Mouse (Mus musculus): ENCODE results near the gene Pcdh9.

Pcdh9 gene

GRCm38 (mm10) chr14:93142076-93142475 is 748.4 kb downstream of the Pcdh9 start:
- DNase-seq: peak; percentile 31 to 32

DNA sequence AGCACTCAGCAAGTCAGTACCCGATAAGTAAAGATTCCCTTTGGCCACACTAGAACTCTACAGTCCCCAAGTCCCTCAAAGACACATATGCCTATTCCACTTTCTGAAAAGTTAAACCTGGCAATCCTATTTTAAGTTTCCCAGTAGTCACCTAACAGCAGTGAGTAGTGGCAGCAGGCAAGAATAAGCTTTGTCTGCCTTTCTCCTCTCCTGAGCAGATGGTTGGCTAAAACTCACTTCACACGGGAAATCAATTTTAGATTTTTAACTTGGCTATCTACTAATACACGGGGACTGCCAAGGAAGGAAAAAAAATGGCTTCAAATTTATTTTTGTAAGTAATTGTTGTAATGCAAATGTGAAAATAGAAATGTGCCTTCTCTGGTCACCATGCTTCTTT is 763.5 kb downstream of the Pcdh9 start:
- no peak for DNase-seq

DNA sequence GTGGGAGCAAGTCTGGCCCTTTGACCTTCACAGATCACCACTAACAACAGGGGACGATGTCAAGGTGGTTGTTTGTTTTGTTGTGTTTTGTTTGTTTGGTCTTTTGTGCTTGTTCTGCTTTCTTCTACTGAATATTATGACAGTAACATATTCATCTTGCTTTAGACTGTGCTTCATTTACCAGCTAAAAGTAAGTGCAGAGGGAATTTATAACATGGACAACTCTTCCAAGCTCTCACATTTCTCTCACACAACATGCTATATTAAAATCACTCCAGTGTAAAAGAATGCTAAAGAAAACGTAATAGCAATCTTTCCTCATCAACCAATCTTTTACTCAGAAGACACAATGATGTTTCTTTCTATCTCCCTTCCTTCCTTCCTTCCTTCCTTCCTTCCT is 787.7 kb downstream of the Pcdh9 start:
- no peak for DNase-seq

- DNase-seq: no peak
These were observed 795.4 kb downstream of the Pcdh9 start for GRCm38 (mm10) chr14:93095081-93095480.

DNA sequence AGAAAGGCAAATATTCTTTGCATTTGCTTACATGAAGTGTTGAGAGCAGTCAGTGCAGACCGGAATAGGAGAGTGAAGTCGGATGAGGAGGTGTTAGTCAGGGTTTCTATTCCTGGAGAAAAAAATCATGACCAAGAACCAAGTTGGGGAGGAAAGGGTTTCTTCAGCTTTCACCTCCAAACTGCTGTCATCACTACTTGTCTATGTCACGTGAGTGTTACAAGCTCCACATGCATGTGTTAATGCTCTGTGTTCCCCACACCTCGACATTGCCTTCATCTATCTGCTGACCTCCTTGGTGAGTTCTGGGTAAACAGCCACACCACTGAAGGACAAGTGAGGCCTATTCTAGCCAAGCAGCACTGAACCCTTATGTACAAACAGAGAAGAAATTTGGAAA is 797.7 kb downstream of the Pcdh9 start:
- DNase-seq: no peak

- no peak for DNase-seq
These were observed 804.8 kb downstream of the Pcdh9 start for GRCm38 (mm10) chr14:93085646-93086045.

GRCm38 (mm10) chr14:93083140-93083539 is 807.3 kb downstream of the Pcdh9 start:
- no peak for DNase-seq

DNA sequence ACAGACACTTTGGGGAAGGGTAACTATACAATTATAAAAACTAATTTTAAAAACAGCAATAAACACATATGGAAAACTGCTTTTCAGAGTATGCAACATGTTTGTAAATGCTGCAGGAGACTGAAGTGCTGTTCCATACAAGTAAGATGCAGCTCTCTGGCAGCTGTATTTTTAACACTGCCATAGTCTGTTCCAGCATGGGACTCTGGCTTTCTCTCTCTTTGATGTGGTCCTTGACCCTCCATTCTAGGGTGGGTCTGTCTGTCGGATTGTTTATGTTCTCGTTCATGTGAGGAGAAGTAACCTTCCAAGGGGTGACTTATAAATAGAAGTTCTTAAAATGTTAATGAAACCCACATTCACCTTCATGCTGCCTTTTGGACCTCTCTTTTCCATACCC is 809.6 kb downstream of the Pcdh9 start:
- DNase-seq: no peak

DNA sequence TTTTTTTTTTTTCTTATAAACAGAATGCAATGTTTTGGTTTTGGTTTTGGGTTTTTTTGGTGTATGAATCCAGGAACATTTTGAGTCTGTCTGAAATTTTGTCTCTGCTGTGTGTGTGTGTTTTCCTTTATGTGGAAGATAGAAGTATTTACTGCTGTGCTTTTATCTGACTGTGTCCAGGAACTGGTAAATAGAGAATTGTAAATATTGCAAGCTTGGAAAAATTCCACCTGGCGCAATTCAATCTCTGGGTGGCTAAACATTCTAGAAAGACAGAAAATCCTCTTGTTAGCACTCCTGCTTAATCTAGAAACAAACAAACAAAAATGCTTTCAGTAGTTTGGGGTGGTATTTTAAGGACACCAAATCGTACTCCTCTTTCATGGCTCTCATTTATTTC is 814.7 kb downstream of the Pcdh9 start:
- no peak for DNase-seq

- no peak for DNase-seq
These were observed 818.1 kb downstream of the Pcdh9 start for GRCm38 (mm10) chr14:93072346-93072745.

DNA sequence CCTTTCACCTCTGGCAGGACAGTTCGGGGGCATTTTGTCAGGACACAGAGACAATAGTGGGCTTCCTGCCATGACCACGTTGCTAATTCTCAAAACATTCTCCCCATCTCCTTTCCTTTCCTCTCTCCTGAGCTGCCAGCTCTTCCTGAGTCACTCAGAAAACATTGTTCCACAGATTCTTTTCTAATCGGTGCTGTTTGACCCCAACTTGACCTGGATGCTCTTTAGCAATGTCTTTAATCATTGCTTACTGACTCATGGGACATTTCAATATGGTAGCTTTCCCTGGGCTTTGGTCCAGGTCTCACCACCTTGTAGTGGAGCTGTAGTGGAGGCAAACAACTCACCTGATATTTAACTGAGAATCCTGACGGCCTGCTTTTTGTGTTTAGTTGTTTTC is 820.3 kb downstream of the Pcdh9 start:
- DNase-seq: no peak

- DNase-seq: peak; percentile 22 to 64
These were observed 822.8 kb downstream of the Pcdh9 start for GRCm38 (mm10) chr14:93067411-93068336.

DNA sequence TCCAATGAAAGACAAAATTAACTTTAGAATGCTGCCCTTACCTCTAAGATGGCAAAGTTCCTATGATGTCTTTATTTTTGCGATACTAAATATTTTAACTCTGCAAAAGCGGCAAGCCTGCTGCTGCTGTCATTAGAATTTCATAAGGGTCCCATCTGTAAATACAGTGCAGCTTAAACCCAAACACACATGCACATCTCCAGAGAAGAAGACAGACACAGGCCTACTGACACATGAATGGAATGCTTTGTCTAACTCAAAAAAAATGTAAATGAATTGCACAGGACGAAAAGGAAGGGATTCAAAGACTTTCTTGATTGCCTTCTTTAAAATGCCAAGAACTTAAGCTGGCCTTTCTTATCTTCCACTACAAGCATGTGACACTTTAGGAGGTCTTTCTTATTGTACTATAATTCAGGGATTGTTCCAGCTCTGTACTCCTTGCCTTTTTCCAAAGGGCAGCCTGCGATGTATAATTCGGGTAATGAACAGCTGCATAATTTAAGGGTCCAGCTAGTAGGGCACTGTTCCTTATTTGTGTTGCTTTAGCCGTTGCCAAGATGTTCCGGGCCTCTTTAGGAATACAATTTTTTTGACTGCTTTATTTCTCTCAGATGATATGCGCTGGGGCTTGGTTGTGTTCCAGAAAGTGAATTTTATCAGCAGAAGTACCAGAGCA is 823.6 kb downstream of the Pcdh9 start:
- no peak for DNase-seq

DNA sequence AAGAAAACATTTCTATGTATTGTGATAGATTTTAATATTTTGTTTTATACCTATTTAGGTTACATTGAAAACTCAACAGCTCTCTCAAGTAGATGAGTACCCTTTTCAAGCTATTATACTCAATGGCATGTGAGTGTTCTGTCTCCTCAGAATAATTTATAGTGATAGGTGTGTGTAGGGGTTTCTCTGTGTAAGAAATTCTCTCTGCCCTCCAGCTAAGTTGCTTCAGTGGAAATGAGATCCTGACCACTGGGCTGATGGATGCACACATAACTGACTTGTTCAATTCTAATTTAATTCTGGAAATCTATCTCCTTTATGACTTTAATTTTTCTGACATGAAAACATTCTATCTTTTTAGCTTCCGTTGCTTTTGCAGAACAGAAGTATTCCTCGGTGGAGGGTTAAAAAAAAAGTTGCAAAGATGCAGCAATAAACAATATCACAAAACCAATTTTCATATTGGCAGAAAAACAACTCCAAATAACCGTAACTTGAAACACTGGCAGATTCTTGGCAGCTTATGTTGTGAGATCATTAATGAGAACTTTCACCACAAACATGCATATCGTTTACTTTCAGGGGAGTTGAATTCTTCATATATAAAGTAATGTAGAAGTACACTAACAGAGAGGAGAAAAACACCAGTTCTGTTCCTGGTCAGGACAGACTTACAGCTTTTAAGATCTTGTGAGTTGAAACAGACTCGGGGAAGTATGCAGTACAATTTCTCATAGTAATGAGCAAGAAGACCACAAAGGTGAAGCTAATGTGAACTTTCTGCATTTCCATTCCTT is 828.5 kb downstream of the Pcdh9 start:
- DNase-seq: no peak

GRCm38 (mm10) chr14:93058799-93059198 is 831.7 kb downstream of the Pcdh9 start:
- DNase-seq: no peak

- no peak for DNase-seq
These were observed 834.5 kb downstream of the Pcdh9 start for GRCm38 (mm10) chr14:93055997-93056396.

DNA sequence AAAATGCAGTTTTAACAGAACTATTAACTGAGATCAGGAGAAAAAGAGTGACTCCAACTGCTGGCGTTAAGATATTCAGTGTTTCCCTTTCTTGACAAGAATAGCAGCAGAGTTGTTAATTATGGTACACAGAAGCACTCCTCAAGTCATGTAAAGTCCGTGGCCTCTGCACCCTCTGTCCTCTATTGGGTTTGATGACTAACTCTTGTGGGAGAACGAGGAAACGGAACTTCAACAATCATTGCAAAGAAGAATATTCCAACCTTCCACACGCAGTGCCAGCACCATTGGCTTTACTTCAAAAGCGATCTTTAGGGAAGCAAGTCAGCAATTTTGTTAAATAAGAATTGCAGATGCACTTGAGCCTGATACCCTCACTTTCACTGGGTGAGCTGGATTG is 849.9 kb downstream of the Pcdh9 start:
- DNase-seq: no peak

DNA sequence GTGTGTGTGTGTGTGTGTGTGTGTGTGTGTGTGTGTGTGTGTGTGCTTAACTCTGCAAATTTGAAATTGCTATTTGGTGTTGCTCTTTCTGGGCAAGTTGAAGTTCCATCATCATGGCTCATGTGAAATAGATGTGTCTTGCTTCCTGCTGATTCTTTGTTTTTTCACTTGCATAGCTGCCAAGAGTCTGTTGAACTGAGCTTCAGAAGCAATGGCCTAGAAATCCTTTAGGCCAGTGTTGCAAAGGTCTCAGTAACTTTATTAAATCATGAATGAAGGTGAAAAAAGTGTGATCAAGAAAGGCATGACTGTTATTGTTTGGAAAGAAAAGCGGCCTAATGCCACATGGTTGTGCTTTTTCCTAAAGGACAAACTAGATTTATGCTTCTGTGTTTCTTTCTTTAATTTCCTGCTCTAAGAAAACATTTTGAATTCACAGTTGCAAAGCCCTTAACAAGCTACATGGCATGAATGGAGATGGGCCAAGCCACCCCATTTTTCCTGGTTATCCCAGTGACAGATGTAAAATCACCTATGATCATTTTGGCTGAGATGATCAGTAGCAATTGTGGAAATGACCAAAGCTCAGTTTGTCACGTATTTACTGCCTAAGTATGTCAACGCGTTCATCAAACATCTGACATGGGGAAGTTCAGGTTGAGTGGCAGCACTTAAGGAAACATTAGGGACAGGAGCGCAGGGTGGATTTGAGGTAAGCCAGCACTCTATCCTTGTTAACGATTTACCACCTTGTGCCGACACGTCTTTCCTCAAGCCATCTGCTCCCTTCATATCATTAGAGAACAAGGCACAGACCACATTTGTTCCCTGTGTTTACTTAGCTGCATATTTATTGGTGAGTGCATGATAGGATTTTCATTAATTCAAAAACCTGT is 850.9 kb downstream of the Pcdh9 start:
- DNase-seq: peak; percentile 7 to 37

DNA sequence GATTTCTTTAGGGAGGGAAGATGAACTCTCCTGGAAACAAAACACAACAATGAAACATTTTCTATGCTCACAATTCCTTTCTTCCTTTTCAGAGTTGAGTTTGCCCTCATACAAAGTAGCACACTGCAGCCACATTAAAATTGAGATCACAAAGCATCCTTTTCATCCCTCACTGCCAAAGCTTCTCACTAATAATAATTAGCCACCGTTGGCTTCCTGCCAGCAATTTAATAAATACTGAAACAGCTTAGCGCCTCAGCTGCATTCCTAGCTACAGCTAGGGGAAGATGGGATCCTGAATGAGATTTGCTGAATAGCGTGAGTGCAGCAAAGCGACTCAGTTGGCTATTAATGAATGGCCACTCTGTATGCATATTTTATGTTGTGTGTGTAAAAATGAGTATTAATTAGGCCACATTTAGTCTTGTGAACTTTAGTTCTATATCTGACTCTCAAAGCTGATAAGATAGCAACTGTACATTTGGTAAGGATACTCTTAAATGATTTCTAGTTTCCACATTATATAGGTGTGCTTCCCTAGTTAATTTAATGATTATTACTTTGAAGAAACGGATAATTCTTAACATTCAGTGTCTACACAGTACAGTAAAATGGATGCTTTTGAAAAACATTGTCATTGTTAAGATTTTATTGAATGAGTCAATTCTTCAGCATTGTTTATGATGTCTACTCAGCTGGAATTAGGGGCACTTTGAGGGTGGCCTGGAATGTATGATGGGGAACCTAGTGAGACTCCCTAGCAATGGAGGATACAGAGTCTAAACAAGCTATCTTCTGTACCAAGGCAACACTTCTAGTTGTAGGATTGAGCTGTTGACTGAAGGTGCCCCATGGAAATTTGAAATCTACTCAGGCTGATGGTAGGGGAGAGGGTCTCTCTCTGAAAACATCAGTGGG is 881.1 kb downstream of the Pcdh9 start:
- peak in 1 of 2 experiments; percentile 19 for DNase-seq
